Mouse (Mus musculus): Measurements from ENCODE around the gene Bdkrb1. TPM values are rescaled to one million over a fixed set of nuclear protein-coding genes. Genes with fewer than 3 reads are reported as not detected.
A peak's percentile ranks its signal among the peaks of the same experiment; 100 is the strongest.

Bdkrb1 gene
- total RNA-seq, 2 experiments from 2014 or later = not detected

GRCm38 (mm10) chr12:105593471-105593870, 9.4 kb upstream of the Bdkrb1 start:
- ATAC-seq (replicated peaks; ENCODE audit: low FRiP score, poor library complexity, severe bottlenecking) = no peak

GRCm38 (mm10) chr12:105597135-105597534, 5.8 kb upstream of the Bdkrb1 start:
- ATAC-seq (replicated peaks; ENCODE audit: low FRiP score, poor library complexity, severe bottlenecking) = no peak

GRCm38 (mm10) chr12:105598503-105598902, 4.4 kb upstream of the Bdkrb1 start:
- no peak for ATAC-seq (replicated peaks; ENCODE audit: low FRiP score, poor library complexity, severe bottlenecking)

DNA sequence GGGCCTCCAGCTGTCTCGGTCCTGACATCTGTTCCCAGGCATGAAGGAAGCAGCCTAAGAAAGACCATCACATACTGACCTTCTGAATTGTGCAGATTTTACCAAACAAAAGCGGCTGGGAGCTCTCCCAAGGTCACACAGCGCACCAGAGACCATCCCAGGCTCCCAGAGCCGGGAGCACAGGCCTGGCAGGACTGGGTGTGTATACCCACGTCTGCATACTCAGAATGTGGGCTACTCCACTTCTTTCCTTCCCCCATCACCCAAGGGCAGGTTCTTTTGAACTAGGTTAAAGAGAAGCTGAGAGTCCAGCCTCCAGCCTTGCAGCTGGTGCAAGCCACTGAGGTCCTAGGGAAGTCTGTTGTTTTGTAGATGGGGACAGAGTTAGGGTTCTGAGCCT, 3.8 kb upstream of the Bdkrb1 start:
- ATAC-seq (replicated peaks; ENCODE audit: low FRiP score, poor library complexity, severe bottlenecking) = no peak

GRCm38 (mm10) chr12:105601586-105601985, 1.3 kb upstream of the Bdkrb1 start:
- ATAC-seq (replicated peaks; ENCODE audit: low FRiP score, poor library complexity, severe bottlenecking) = no peak

- ATAC-seq (replicated peaks; ENCODE audit: low FRiP score, poor library complexity, severe bottlenecking) = no peak
Measured at GRCm38 (mm10) chr12:105603904-105604303, 1.0 kb downstream of the Bdkrb1 start.

DNA sequence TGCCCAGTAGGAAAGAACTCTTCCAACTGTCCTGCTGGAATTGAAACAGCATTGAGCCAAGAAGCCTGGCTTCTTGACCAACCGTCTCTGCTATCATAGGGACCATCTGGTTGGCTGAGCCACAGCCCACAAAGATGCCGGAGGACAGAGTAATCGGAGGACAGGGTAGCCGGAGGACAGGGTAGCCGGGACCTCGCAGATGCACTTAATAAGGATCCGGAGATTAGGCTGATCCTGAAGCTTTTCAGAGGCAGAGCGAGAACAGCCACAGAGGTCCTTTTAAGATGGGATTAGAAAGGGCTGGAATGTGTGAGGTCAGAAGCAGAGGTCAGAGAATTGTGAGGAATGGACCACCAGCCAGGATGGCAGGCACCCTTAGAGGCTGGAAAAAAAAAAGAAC, 2.3 kb downstream of the Bdkrb1 start:
- ATAC-seq (replicated peaks; ENCODE audit: low FRiP score, poor library complexity, severe bottlenecking) = no peak

DNA sequence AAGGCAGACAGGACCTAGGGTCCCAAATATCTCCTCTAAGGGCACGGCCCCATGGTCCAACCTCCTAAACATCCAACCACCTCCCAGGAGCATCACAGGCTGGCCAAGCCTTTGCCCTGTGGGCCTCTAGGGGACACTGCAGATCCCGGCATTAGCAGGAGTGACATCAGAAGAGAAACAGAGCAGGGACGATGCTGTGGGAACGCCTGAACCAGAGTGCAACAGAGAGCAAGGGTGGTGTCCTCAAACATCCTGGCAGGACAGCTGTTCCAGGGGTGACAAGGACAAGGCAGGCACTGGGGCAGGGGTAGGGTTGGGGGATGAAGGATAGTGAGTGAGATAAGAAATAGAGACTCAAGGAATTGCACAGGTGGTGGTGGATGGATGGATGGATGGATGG, 4.0 kb downstream of the Bdkrb1 start:
- ATAC-seq (replicated peaks; ENCODE audit: low FRiP score, poor library complexity, severe bottlenecking) = no peak

- ATAC-seq (replicated peaks; ENCODE audit: low FRiP score, poor library complexity, severe bottlenecking) = no peak
Measured at GRCm38 (mm10) chr12:105611045-105611444, 8.2 kb downstream of the Bdkrb1 start.

GRCm38 (mm10) chr12:105611748-105612147, 8.9 kb downstream of the Bdkrb1 start:
- ATAC-seq (replicated peaks; ENCODE audit: low FRiP score, poor library complexity, severe bottlenecking) = no peak

DNA sequence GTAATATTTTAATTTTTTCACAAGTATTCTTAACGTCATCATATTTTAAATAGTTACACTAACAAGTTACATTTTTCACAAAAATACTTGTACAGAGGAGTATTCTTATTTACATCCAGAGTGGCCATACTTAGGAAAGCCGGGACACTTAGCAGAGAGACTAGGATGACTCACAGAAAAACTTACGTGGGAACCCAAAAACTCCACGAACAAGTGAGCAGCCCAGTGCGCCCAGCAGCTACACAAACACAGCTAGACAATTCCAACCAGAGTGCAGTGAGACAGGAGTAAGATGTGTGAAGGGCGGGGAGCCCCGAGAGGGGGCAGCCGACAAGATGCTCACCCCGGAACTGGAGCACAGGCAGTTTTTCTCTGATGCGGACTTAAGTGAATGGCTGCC, 10.7 kb downstream of the Bdkrb1 start:
- no peak for ATAC-seq (replicated peaks; ENCODE audit: low FRiP score, poor library complexity, severe bottlenecking)

DNA sequence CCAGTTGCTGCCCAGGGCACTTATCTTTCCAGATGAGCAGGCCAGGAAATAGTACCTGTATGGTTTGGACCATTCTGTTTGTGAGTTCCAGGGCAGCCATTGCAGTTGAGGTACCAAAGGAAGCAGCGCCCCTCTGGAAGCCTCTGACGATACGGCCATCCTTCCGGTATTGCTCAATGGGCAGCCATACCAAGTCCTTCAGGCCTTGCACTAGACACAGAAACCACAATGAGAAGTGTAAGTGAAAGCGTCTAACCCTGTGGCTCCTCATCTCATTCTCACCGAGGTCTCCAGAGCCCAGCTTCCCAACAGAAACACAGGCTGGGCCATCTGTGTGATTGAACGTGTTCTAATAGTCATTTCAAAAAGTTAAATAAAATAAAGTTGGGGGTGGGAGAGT, 19.2 kb downstream of the Bdkrb1 start:
- ATAC-seq (replicated peaks; ENCODE audit: low FRiP score, poor library complexity, severe bottlenecking) = no peak

DNA sequence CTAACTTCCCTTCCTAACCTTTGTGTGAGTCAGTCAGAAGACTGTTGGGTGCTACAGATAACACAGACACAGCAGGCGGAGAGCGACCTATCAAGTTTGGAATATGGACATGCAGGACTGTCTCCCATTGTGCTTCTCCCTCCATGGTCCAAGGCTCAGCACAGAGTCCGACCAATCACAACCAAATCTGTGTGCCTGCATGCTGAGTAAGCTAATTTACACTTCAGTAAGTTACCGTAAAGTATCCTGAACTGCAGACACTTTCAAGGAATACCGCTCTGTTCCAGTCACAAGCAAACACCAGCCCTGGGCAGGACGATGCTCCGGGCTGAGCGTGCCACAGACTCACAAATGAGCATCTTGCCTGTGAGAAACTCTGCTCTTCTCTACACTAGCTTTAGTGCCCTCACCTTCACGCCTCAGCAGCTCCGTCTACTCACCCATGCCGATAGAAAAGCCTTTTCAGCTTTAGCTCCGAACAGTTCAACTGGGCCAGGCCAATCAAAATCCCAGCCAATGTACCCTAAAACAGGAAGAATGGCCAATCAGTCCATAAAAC, 20.2 kb downstream of the Bdkrb1 start:
- ATAC-seq (replicated peaks; ENCODE audit: low FRiP score, poor library complexity, severe bottlenecking) = 0 out of 2 replicates have a peak, but pooled peaks have one; percentile 52

DNA sequence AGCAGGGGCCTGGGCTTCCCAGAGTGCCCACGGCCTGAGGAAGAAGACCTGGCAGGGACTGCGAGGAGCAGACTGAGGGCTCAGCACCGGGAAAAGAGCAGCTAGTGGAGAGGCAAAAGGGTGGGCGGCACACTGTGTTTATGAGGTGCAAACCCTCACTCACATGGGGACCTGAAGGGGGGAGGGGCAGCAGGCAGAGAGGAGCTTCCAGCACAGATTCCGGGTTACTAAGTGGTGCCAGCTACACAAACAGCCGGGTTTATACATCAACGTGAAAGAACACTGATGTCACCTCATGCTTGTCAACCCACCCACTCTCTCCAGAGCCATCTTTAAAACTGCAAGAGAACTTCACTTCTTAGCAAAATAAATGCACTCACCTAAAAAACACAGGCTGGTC, 22.9 kb downstream of the Bdkrb1 start:
- no peak for ATAC-seq (replicated peaks; ENCODE audit: low FRiP score, poor library complexity, severe bottlenecking)

- no peak for ATAC-seq (replicated peaks; ENCODE audit: low FRiP score, poor library complexity, severe bottlenecking)
Measured at GRCm38 (mm10) chr12:105634374-105635067, 31.6 kb downstream of the Bdkrb1 start.

DNA sequence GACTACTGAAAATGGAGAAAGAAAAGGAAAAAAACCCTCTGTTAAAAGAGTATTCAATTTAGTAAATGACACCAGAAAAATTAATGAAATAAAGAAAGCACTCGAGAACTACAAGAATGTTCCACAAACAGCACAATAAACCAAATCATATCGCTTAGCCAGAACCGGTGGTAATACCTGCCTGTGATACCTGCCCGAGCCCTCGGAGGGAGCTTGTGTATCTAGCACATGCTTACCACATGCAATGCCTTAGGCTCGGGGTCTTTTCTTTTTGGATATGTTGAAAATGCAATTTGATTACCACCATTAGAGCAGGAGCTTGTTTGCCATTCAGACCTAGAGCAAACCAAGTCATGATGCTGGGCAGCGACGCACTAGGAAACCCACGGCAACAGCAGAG, 33.7 kb downstream of the Bdkrb1 start:
- ATAC-seq (replicated peaks; ENCODE audit: low FRiP score, poor library complexity, severe bottlenecking) = no peak

DNA sequence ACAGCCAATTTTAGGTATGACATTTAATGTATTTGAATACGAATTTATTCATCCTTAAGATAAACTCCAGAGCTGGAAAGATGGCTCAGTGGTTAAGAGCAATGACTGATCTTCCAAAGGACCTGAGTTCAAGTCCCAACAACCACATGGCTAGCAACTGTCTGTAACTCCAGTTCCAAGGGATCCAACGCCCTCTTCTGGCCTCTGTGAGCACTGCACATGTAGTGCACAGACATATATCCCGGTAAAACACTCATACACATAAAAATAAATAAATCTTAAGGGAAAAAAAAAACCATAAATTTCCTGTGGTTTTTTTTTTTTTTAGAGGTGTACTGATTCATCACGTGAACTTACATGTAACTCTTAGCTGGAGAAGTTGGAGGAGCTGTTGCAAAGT, 34.7 kb downstream of the Bdkrb1 start:
- no peak for ATAC-seq (replicated peaks; ENCODE audit: low FRiP score, poor library complexity, severe bottlenecking)

- no peak for ATAC-seq (replicated peaks; ENCODE audit: low FRiP score, poor library complexity, severe bottlenecking)
Measured at GRCm38 (mm10) chr12:105642770-105643321, 40.0 kb downstream of the Bdkrb1 start.

All from erythroblast, adult 5-6 weeks (primary cell).